Mouse (Mus musculus) neural tube, embryonic 11.5 days (tissue): ENCODE results near the gene Ass1. TPM values are rescaled to one million over a fixed set of nuclear protein-coding genes. Genes with fewer than 3 reads are reported as not detected.

Experiments
- ATAC-seq: fragments of 200-750 bp; cut with Nextera tagmentation; 2 replicates; pipeline ENCODE4 v1.8.0; 2017; ENCODE audit warnings: moderate number of reproducible peaks, mild to moderate bottlenecking, moderate TSS enrichment, moderate library complexity; ENCODE audit not compliant: insufficient read depth, low FRiP score, low TSS enrichment
- DNase-seq: peaks from one replicate; pipeline ENCODE4 v3.0.0-alpha.2; 2015; ENCODE audit warnings: low spot score
- H3K27ac ChIP-seq: fragments of 300-500 bp; sonication (generic); 2 replicates; pipeline ENCODE4 v1.5.1; 2014; ENCODE audit warnings: low read depth, mild to moderate bottlenecking, low read length
- H3K27me3 ChIP-seq: fragments of 300-500 bp; sonication (generic); 2 replicates; pipeline ENCODE4 v1.6.1; 2014; ENCODE audit warnings: mild to moderate bottlenecking, low read length, mixed read lengths; ENCODE audit not compliant: control insufficient read depth, insufficient read depth
- H3K36me3 ChIP-seq: fragments of 300-500 bp; sonication (generic); 2 replicates; pipeline ENCODE4 v1.6.1; 2014; ENCODE audit warnings: mild to moderate bottlenecking, low read length, moderate library complexity, mixed read lengths; ENCODE audit not compliant: control insufficient read depth, insufficient read depth
- H3K4me1 ChIP-seq: fragments of 300-500 bp; sonication (generic); 2 replicates; pipeline ENCODE4 v1.6.1; 2014; ENCODE audit warnings: low read length, mixed read lengths; ENCODE audit not compliant: control insufficient read depth, insufficient read depth
- H3K4me2 ChIP-seq: fragments of 300-500 bp; sonication (generic); 2 replicates; pipeline ENCODE4 v1.6.1; 2014; ENCODE audit warnings: low read depth, mild to moderate bottlenecking, moderate library complexity
- H3K4me3 ChIP-seq: fragments of 300-500 bp; sonication (generic); 2 replicates; pipeline ENCODE4 v1.5.1; 2014; ENCODE audit warnings: low read depth, low read length
- H3K9ac ChIP-seq: fragments of 300-500 bp; sonication (generic); 2 replicates; pipeline ENCODE4 v1.6.1; 2014; ENCODE audit warnings: mild to moderate bottlenecking, low read length
- H3K9me3 ChIP-seq: fragments of 300-500 bp; sonication (generic); 2 replicates; pipeline ENCODE4 v1.6.1; 2016; ENCODE audit warnings: low read length; ENCODE audit not compliant: control insufficient read depth
- WGBS: fragments of 180-500 bp; shearing (Covaris S2); extraction: QIAGEN DNeasy Blood & Tissue Kit; methylation state at CpG from one replicate; pipeline ENCODE4 v1.1.7; 2014; 5-methylcytosine and 5-hydroxymethylcytosine counted together
- polyA plus RNA-seq: library from polyadenylated mRNA; unstranded; fragments of >200 nt; fragmentation: Nextera tagmentation; extraction: Ambion mirVana; gene quantifications from 2 replicates; pipeline ENCODE4 v1.2.1, GENCODE M21; 2014

Ass1 gene
- polyA plus RNA-seq, 1 experiment from 2014 or later = 34.5 TPM

GRCm38 (mm10) chr2:31489166-31489565 lies 19.2 kb downstream of the Ass1 start:
- DNase-seq = no peak
- peaks cover 82% of the 10 kb centered on the region for H3K27me3 ChIP-seq
- 24% methylated on average over 12 of the region's 12 CpGs for WGBS
- no peaks in the 10 kb centered on the region for H3K36me3 ChIP-seq
- no peak for ATAC-seq
- H3K4me1 ChIP-seq = peaks cover 17% of the 10 kb centered on the region
- no peak overlapping the region for H3K4me3 ChIP-seq
- no peak overlapping the region for H3K9ac ChIP-seq
- H3K9me3 ChIP-seq = no peaks in the 10 kb centered on the region
- no peak overlapping the region for H3K27ac ChIP-seq
- no peak overlapping the region for H3K4me2 ChIP-seq

DNA sequence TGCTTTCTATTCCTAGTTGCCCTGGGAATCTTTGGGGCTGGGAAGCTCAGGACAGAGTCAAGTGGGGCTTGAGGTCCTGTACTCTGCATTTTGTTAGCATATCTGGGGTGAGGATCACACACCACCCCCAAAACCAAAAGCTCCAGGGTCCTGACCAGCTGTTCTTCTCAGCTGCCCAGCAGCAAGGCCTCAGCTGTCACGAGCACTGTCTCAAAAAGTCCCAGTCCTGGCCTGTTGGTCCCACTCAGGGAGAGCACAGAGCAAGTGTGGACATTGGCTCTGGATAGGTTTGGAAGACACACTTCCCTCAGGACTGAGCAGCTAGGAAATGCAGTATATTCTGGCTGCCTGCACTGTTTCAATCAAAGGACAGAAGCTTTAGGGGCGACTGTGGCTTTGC lies 20.5 kb downstream of the Ass1 start:
- Histone ChIP-seq H3K4me3 (no peak overlapping the region), H3K36me3 (no peaks in the 10 kb centered on the region), H3K27ac (no peak overlapping the region), H3K4me1 (peaks cover 26% of the 10 kb centered on the region), H3K9ac (no peak overlapping the region), H3K27me3 (peaks cover 75% of the 10 kb centered on the region), H3K9me3 (no peaks in the 10 kb centered on the region), H3K4me2 (no peak overlapping the region)
- ATAC-seq (no peak), DNase-seq (no peak)
- WGBS = 80% methylated on average over 2 of the region's 2 CpGs

- H3K27ac ChIP-seq = no peak overlapping the region
- H3K36me3 ChIP-seq = no peaks in the 10 kb centered on the region
- no peaks in the 10 kb centered on the region for H3K9me3 ChIP-seq
- WGBS = 93% methylated on average over 8 of the region's 8 CpGs
- peaks cover 66% of the 10 kb centered on the region for H3K27me3 ChIP-seq
- ATAC-seq (no peak), DNase-seq (no peak)
- no peak overlapping the region for H3K9ac ChIP-seq
- no peak overlapping the region for H3K4me2 ChIP-seq
- peaks cover 42% of the 10 kb centered on the region for H3K4me1 ChIP-seq
- no peak overlapping the region for H3K4me3 ChIP-seq
Measured at GRCm38 (mm10) chr2:31492308-31492707, 22.3 kb downstream of the Ass1 start.

GRCm38 (mm10) chr2:31493243-31493642 lies 23.2 kb downstream of the Ass1 start:
- Histone ChIP-seq H3K4me3 (no peak overlapping the region), H3K9me3 (no peaks in the 10 kb centered on the region), H3K9ac (no peak overlapping the region), H3K36me3 (no peaks in the 10 kb centered on the region), H3K4me1 (peaks cover 45% of the 10 kb centered on the region), H3K27me3 (peaks cover 66% of the 10 kb centered on the region), H3K4me2 (no peak overlapping the region), H3K27ac (no peak overlapping the region)
- 26% methylated on average over 11 of the region's 11 CpGs for WGBS
- no peak for ATAC-seq
- no peak for DNase-seq

GRCm38 (mm10) chr2:31494315-31494714 lies 24.3 kb downstream of the Ass1 start:
- H3K27ac ChIP-seq = no peak overlapping the region
- ATAC-seq (no peak), DNase-seq (no peak)
- no peak overlapping the region for H3K9ac ChIP-seq
- H3K4me3 ChIP-seq = no peak overlapping the region
- WGBS = 51% methylated on average over 5 of the region's 5 CpGs
- H3K4me2 ChIP-seq = no peak overlapping the region
- H3K36me3 ChIP-seq = no peaks in the 10 kb centered on the region
- peaks cover 48% of the 10 kb centered on the region for H3K4me1 ChIP-seq
- H3K27me3 ChIP-seq = peaks cover 67% of the 10 kb centered on the region
- H3K9me3 ChIP-seq = no peaks in the 10 kb centered on the region

GRCm38 (mm10) chr2:31495046-31495476 lies 25.1 kb downstream of the Ass1 start:
- no peaks in the 10 kb centered on the region for H3K9me3 ChIP-seq
- no peak overlapping the region for H3K9ac ChIP-seq
- 22% methylated on average over 13 of the region's 13 CpGs for WGBS
- H3K36me3 ChIP-seq = no peaks in the 10 kb centered on the region
- no peak overlapping the region for H3K4me3 ChIP-seq
- peak overlapping the region; percentile 12; the same call in 1 of the 2 replicates for H3K4me2 ChIP-seq
- H3K4me1 ChIP-seq = peaks cover 54% of the 10 kb centered on the region
- peaks cover 62% of the 10 kb centered on the region for H3K27me3 ChIP-seq
- peak; percentile 43; the same call in 1 of the 2 replicates for ATAC-seq
- H3K27ac ChIP-seq = no peak overlapping the region
- peak; percentile 87 for DNase-seq

DNA sequence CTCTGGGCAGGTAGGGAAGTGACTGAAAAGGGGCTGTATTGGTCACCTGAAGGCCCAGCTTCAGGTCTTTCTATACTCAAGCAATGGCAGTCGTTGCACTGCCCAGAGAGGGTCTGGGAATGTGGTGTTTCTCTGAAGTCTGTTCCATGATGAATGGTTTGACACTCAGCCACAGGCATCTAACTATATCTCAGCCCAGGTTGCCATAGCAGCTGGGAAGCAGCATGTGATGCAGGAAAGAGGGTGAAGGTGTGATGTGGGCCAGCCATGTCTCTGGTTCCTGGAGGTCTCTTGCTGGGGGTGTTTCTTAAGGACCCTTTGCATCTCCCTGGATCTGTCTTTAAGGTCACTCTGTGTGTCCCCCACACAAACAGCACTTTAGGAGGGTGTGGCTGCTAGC lies 26.1 kb downstream of the Ass1 start:
- Histone ChIP-seq H3K4me3 (no peak overlapping the region), H3K36me3 (no peaks in the 10 kb centered on the region), H3K27ac (no peak overlapping the region), H3K9me3 (no peaks in the 10 kb centered on the region), H3K4me1 (peaks cover 63% of the 10 kb centered on the region), H3K4me2 (no peak overlapping the region), H3K27me3 (peaks cover 58% of the 10 kb centered on the region), H3K9ac (no peak overlapping the region)
- DNase-seq (no peak), ATAC-seq (no peak)
- WGBS = 15% methylated on average over 1 of the region's 1 CpGs

GRCm38 (mm10) chr2:31497113-31497512 lies 27.1 kb downstream of the Ass1 start:
- DNase-seq = no peak
- H3K36me3 ChIP-seq = no peaks in the 10 kb centered on the region
- no peak overlapping the region for H3K27ac ChIP-seq
- H3K4me1 ChIP-seq = peaks cover 69% of the 10 kb centered on the region
- no peak overlapping the region for H3K9ac ChIP-seq
- H3K4me2 ChIP-seq = no peak overlapping the region
- ATAC-seq = no peak
- 47% methylated on average over 7 of the region's 7 CpGs for WGBS
- no peaks in the 10 kb centered on the region for H3K9me3 ChIP-seq
- no peak overlapping the region for H3K4me3 ChIP-seq
- peaks cover 57% of the 10 kb centered on the region for H3K27me3 ChIP-seq

- H3K4me2 ChIP-seq = no peak overlapping the region
- WGBS = 36% methylated on average over 19 of the region's 19 CpGs
- ATAC-seq = no peak
- H3K9ac ChIP-seq = no peak overlapping the region
- peaks cover 69% of the 10 kb centered on the region for H3K4me1 ChIP-seq
- DNase-seq = no peak
- H3K27ac ChIP-seq = no peak overlapping the region
- H3K4me3 ChIP-seq = no peak overlapping the region
- no peaks in the 10 kb centered on the region for H3K36me3 ChIP-seq
- H3K27me3 ChIP-seq = peaks cover 58% of the 10 kb centered on the region
- no peaks in the 10 kb centered on the region for H3K9me3 ChIP-seq
Measured at GRCm38 (mm10) chr2:31497635-31498034, 27.6 kb downstream of the Ass1 start.
